Mouse (Mus musculus): ENCODE results near the gene Apoc2. TPM values are rescaled to one million over a fixed set of nuclear protein-coding genes. Genes with fewer than 3 reads are reported as not detected.

Gene Apoc2
- polyA plus RNA-seq, 1 experiment from 2014 or later: 8.7 TPM

DNA sequence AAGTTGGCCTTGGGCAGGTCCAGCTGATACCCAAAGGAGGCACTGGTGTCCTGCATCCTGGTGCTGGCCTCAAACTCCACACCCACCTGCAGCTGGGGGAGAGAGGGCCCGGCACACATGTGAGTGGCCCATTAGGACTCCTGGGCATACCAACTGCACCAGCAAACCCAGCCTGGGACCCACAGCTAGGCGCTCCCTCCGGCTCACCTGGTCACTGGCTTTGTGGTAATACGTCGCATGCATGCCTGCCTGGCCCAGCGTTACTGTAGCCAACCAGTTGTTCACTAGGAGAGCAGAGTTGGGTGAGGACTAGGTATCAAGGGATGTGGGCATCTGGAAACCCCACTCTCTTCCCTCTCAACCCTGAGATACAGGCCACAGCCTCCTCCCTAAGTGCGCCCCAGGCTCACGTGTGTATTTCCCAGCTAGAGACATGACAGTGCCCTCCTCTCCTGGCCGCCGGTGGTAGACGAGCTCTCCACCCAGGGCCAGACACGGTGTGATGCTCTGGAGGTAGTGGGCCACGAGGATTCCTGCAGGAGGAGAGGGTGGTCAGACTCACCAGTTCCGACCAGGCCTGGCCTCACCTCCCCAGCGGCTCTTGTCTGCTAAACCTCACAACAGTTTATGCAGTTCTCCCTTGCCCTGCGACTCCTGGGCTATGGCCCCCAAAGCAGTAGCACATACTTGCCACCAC lies 25.3 kb upstream of the Apoc2 start:
- DNase-seq (ENCODE audit: low spot score) (no peak), ATAC-seq (ENCODE audit: low FRiP score, low TSS enrichment) (no peak)
- TF ChIP-seq CTCF (IDR thresholded peaks at IDR 0.05; ENCODE audit: low read depth) (no peak), EP300 (optimal IDR thresholded peaks at IDR 0.05) (no peak)
- H3K4me2 ChIP-seq (replicated peaks; ENCODE audit: low read depth): no peak overlapping the region
- H3K9me3 ChIP-seq (ENCODE audit: control insufficient read depth, low read length): no peaks in the 10 kb centered on the region
- H3K27ac ChIP-seq (replicated peaks): no peak overlapping the region
- no peaks in the 10 kb centered on the region for H3K27me3 ChIP-seq (ENCODE audit: control insufficient read depth, insufficient read depth, low read length)
- H3K9ac ChIP-seq (ENCODE audit: low read length): no peak overlapping the region
- peaks cover 8% of the 10 kb centered on the region for H3K4me1 ChIP-seq (replicated peaks; ENCODE audit: control insufficient read depth, insufficient read depth)
- no peak overlapping the region for H3K4me3 ChIP-seq (ENCODE audit: low read depth, low read length)
- 89% methylated on average over 16 of the region's 16 CpGs for WGBS
- peaks cover 5% of the 10 kb centered on the region for H3K36me3 ChIP-seq (ENCODE audit: control insufficient read depth, insufficient read depth, low read length)

DNA sequence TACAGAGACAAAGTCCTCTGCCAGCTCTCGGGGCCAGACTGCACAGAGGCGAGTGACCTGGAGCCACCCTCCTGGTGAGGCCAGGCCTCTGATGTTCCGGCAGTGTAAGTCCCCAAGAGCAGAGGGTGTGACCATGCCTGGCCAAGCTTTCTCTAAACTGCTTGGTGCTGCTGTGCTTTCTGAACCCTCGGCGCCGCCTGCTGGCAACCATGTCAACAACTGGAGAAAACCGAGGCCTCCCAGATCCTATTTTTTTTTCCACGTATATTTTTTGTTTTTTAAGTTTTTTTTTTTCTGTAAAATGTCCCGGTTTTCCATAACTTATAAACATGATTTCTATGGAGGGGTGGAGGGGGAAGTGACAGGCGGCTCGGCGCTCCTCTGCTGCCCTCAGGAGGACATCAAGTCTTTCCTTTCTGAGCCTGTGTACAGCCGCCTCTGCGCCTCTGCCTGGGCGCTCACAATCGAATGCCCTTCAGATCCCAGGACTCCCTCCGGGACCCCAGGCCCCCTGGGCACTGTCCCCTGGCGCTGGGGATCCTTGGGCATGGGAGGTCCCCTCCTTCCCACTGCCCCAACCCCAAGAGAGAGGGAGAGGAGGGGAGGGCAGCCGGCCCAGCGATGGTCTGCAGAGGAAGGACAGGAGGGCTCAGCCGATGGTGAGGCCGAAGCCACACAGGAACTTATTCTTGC lies 23.5 kb upstream of the Apoc2 start:
- H3K27ac ChIP-seq (replicated peaks): peak overlapping the region; percentile 70
- 0 out of 2 replicates have a peak overlapping the region, but pooled peaks have one; percentile 27 for H3K4me2 ChIP-seq (replicated peaks; ENCODE audit: low read depth)
- ATAC-seq (ENCODE audit: low FRiP score, low TSS enrichment): peak; percentile 89

DNA sequence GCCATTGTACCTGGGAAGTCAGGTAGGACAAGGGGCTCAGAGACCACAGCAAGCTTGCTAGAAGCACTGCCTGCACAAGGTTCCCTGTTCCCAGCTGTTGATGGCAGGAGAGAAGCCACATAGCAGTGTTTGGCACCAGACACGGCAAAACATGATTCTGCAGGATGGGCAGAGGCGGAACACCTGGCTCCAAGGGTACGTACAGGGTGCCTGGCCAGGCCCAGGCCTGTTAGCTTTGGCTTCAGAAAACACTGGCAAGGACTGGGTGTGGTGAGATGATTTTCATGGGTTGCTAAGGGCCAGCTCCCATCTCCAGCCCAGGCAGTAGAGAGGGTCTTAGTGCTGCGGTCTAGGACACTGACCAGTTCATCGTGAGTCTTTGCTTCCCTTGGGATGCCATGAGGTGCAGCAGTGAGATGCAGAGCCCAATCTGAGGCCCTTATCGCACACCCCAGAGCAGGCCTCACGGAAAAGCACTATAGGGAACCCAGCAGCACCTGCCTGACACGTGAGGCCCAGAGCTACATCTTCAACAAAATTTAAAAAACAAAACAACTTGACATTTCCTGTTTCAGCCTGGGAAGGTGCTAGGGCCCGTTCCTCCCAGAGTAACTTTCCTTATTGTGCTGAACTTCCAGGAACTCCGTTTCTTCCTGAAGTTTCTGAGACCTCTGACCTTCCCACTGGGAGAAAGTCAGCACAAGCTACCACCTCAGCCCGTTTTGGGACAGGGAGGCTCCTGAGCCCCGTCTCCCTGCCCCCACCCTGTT lies 22.7 kb upstream of the Apoc2 start:
- peaks cover 8% of the 10 kb centered on the region for H3K4me1 ChIP-seq (replicated peaks; ENCODE audit: control insufficient read depth, insufficient read depth)
- no peaks in the 10 kb centered on the region for H3K9me3 ChIP-seq (ENCODE audit: control insufficient read depth, low read length)
- no peak overlapping the region for H3K4me3 ChIP-seq (ENCODE audit: low read depth, low read length)
- 43% methylated on average over 12 of the region's 12 CpGs for WGBS
- ATAC-seq (ENCODE audit: low FRiP score, low TSS enrichment): 0 out of 2 replicates have a peak, but pooled peaks have one; percentile 6
- H3K9ac ChIP-seq (ENCODE audit: low read length): no peak overlapping the region; the same call in 1 of the 2 replicates
- no peaks in the 10 kb centered on the region for H3K36me3 ChIP-seq (ENCODE audit: control insufficient read depth, insufficient read depth, low read length)
- TF ChIP-seq EP300 (optimal IDR thresholded peaks at IDR 0.05): no peak
- no peak for TF ChIP-seq CTCF (IDR thresholded peaks at IDR 0.05; ENCODE audit: low read depth)
- H3K4me2 ChIP-seq (replicated peaks; ENCODE audit: low read depth): 0 out of 2 replicates have a peak overlapping the region, but pooled peaks have one; percentile 27
- no peaks in the 10 kb centered on the region for H3K27me3 ChIP-seq (ENCODE audit: control insufficient read depth, insufficient read depth, low read length)
- no peak for DNase-seq (ENCODE audit: low spot score)
- H3K27ac ChIP-seq (replicated peaks): peak overlapping the region; percentile 70

More for the DNA sequence above, 23.5 kb upstream of the Apoc2 start:
- H3K9me3 ChIP-seq (ENCODE audit: control insufficient read depth, low read length): no peaks in the 10 kb centered on the region
- TF ChIP-seq CTCF (IDR thresholded peaks at IDR 0.05; ENCODE audit: low read depth) (peak; percentile 84), EP300 (optimal IDR thresholded peaks at IDR 0.05) (no peak)
- H3K4me1 ChIP-seq (replicated peaks; ENCODE audit: control insufficient read depth, insufficient read depth): peaks cover 8% of the 10 kb centered on the region
- no peak overlapping the region; the same call in 1 of the 2 replicates for H3K9ac ChIP-seq (ENCODE audit: low read length)
- H3K4me3 ChIP-seq (ENCODE audit: low read depth, low read length): no peak overlapping the region
- no peaks in the 10 kb centered on the region for H3K27me3 ChIP-seq (ENCODE audit: control insufficient read depth, insufficient read depth, low read length)
- DNase-seq (ENCODE audit: low spot score): peak; percentile 84
- H3K36me3 ChIP-seq (ENCODE audit: control insufficient read depth, insufficient read depth, low read length): peaks cover 1% of the 10 kb centered on the region
- 34% methylated on average over 22 of the region's 22 CpGs for WGBS

DNA sequence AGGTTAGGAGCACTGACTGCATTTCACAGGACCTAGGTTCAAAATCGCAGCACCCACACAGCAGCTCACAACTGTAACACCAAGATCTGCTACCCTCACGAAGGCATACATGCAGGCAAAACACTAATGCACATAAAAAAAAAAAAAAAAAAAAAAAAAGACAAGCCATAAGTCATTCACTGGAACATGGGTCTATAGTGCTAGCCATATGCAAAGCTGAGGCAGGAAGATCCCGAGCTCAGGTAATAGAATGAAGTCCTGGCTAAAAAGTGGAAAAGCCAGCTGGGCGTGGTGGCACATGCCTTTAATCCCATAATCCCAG lies 22.0 kb upstream of the Apoc2 start:
- Histone ChIP-seq H3K9ac (ENCODE audit: low read length) (no peak overlapping the region), H3K27me3 (ENCODE audit: control insufficient read depth, insufficient read depth, low read length) (no peaks in the 10 kb centered on the region), H3K4me2 (replicated peaks; ENCODE audit: low read depth) (no peak overlapping the region), H3K36me3 (ENCODE audit: control insufficient read depth, insufficient read depth, low read length) (no peaks in the 10 kb centered on the region), H3K4me3 (ENCODE audit: low read depth, low read length) (no peak overlapping the region), H3K9me3 (ENCODE audit: control insufficient read depth, low read length) (no peaks in the 10 kb centered on the region), H3K27ac (replicated peaks) (no peak overlapping the region), H3K4me1 (replicated peaks; ENCODE audit: control insufficient read depth, insufficient read depth) (peaks cover 8% of the 10 kb centered on the region)
- no peak for DNase-seq (ENCODE audit: low spot score)
- ATAC-seq (ENCODE audit: low FRiP score, low TSS enrichment): no peak
- TF ChIP-seq EP300 (optimal IDR thresholded peaks at IDR 0.05) (no peak), CTCF (IDR thresholded peaks at IDR 0.05; ENCODE audit: low read depth) (no peak)
- WGBS: 72% methylated on average over 4 of the region's 4 CpGs

DNA sequence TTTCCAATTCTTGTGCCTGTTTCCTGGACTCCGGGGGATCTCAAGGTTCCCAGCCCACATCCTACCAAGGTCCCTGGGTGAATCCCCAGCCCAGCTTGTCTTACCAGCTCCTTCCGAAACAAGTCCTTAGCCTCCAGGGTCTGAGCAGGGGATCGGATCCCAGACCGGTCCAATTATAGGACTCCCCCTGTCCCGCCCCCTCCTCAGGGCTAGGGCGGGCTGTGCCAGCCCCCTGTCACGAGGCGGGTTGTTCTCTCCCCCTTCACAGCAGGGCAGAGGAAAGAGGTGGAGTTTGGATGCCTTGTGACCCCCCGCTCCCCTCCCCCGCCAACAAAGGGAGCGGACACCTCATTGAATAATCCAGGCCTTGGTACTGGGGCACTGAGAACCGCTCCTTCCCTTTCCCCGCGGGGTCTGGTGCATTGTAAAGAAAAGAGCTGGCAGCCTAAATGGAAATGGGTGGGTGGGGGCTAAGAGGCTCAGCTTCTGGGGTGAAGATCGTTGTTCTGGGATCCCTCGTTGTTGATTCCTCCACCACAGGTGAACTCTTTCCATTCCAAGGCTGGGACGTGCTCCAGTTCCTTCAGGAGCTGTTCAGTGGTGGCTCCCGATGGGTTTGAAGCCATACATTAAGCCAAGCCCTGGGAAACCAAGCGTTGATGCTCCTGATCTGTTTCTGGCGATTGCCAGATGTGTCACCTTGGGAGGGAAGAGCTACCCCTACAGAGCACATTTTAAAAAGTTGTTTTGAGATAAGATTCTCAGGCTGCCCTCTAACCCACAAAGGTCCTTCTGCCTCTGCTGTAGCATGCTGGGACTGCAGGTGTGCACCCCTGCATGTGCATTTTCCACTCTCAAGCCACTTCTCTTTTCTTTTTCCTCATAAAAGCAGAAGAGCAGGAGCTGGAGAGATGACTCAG lies 21.4 kb upstream of the Apoc2 start, which contains the start of gene Apoe:
Gene Apoe, minus strand, starts transcription at position 282 of the 920 bp plus-strand sequence.
- H3K4me3 ChIP-seq (ENCODE audit: low read depth, low read length): peak within 1 kb of the TSS; percentile 37
- 7% methylated on average over 19 of the region's 20 CpGs for WGBS
- H3K9me3 ChIP-seq (ENCODE audit: control insufficient read depth, low read length): no peaks in the 10 kb centered on the region
- no peaks in the 10 kb centered on the region for H3K27me3 ChIP-seq (ENCODE audit: control insufficient read depth, insufficient read depth, low read length)
- ATAC-seq (ENCODE audit: low FRiP score, low TSS enrichment) (0 out of 2 replicates have a peak, but pooled peaks have one; percentile 27), DNase-seq (ENCODE audit: low spot score) (peak; percentile 46)
- H3K27ac ChIP-seq (replicated peaks): peak within 1 kb of the TSS; percentile 50
- H3K4me2 ChIP-seq (replicated peaks; ENCODE audit: low read depth): peak within 1 kb of the TSS; percentile 59
- no peaks in the 10 kb centered on the region for H3K36me3 ChIP-seq (ENCODE audit: control insufficient read depth, insufficient read depth, low read length)
- TF ChIP-seq EP300 (optimal IDR thresholded peaks at IDR 0.05): no peak
- peak; percentile 26; the same call in 1 of the 2 replicates for TF ChIP-seq CTCF (IDR thresholded peaks at IDR 0.05; ENCODE audit: low read depth)
- peaks cover 8% of the 10 kb centered on the region for H3K4me1 ChIP-seq (replicated peaks; ENCODE audit: control insufficient read depth, insufficient read depth)
- peak within 1 kb of the TSS; percentile 51 for H3K9ac ChIP-seq (ENCODE audit: low read length)

All from stomach, postnatal 0 days (tissue).